Mouse (Mus musculus) bone marrow, adult 2 months (tissue): ENCODE measurements around the gene Siva1.

ENCODE experiments used
- CTCF ChIP-seq: fragments of 200-500 bp; IDR thresholded peaks from 2 replicates; pipeline ENCODE4 v1.5.1; 2011; ENCODE audit warnings: low read length, control low read depth; ENCODE audit not compliant: control insufficient read depth, insufficient read depth
- POLR2A ChIP-seq: fragments of 200-500 bp; IDR thresholded peaks from 2 replicates; pipeline ENCODE4 v1.6.1; 2011; ENCODE audit warnings: low read depth, mild to moderate bottlenecking, control low read depth, low read length, borderline replicate concordance; ENCODE audit not compliant: control insufficient read depth

- TF ChIP-seq CTCF = no peak
- TF ChIP-seq POLR2A = no peak
Measured at GRCm38 (mm10) chr12:112606998-112607397, 37.5 kb upstream of the Siva1 start.
